Mouse (Mus musculus): ENCODE data around the gene Nfu1.

DNA sequence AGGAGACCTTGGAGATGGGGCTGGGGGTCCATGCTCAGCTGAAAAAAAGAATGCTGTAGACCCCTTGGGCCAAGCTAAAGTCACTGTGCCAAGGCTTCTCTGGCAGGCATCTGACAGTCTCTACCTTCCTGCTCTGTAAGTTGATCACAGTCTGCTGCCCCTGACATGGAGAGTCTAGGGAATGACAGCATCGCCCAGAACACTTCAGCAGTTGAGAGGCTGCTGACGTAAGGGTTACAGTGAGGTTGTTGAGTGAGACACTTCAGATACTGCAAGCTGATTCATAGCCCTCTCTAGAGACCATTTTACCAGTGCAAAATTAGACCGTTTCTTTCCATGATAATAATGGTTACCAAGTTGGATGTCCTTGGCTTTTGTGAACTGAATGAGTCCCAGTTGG, 18.0 kb upstream of the Nfu1 start:
- TF ChIP-seq CTCF (IDR thresholded peaks at IDR 0.05; ENCODE audit: borderline replicate concordance, extremely low read depth, insufficient read depth, insufficient read length) (no peak), POLR2A (IDR thresholded peaks at IDR 0.05; ENCODE audit: borderline replicate concordance, extremely low read depth, insufficient read depth, insufficient read length, poor library complexity, severe bottlenecking) (no peak)

Measured in brain, embryonic 14.5 days (tissue).